ENCODE assay signal across 11 mouse cellular contexts in genomic region chr13:48962519-48962918, GRCm38 (mm10). TPM values are rescaled to one million over a fixed set of nuclear protein-coding genes. Genes with fewer than 3 reads are reported as not detected.
DNase-seq lines count a peak whose midpoint lies in the region; ATAC-seq lines count a peak whose summit lies in the region.
"Had no signal": no experiment of that assay in that cellular context is flagged by ENCODE, and none has a peak within 500 bp of the region (broad histone marks: within the 10 kb centered on the region; RNA-seq: fewer than 3 reads in every experiment).

No protein-coding gene starts in this region.

- H3K4me3 ChIP-seq in erythroblast, embryonic 14.5 days (replicated peaks): peak overlapping the region; percentile 35

- DNase-seq in heart, adult 8-10 months (ENCODE audit: low spot score): peak; percentile 48
- peak; percentile 91 for DNase-seq in large intestine, adult 2 months (ENCODE audit: low read depth, low spot score)
- DNase-seq in monocyte, adult 2 months (ENCODE audit: low read depth in 1 of 2, low spot score in 2 of 2): peak; percentile 41 to 44
- no peak for DNase-seq in adrenal gland, postnatal 25 days
- DNase-seq in right cerebral cortex, postnatal 14 days: no peak
- DNase-seq: cerebellum, postnatal 14 days had no signal

- no peaks in the 10 kb centered on the region for H3K9me3 ChIP-seq in erythroblast, embryonic 14.5 days (ENCODE audit: control insufficient read depth, low read length)

- H3K36me3 ChIP-seq in erythroblast, embryonic 14.5 days (ENCODE audit: control insufficient read depth): peaks cover 58% of the 10 kb centered on the region

- H3K27me3 ChIP-seq in erythroblast, embryonic 14.5 days (ENCODE audit: control insufficient read depth): no peaks in the 10 kb centered on the region

- 3% methylated on average over 3 of the region's 3 CpGs for WGBS in large intestine, adult 2 months

- ATAC-seq in erythroblast, adult 5-6 weeks (replicated peaks; ENCODE audit: low FRiP score, poor library complexity, severe bottlenecking): no peak
- ATAC-seq in cerebellum, adult (ENCODE audit: insufficient number of reproducible peaks, low FRiP score, low TSS enrichment): no peak
- ATAC-seq: activated CD4-positive, CD25-positive, alpha-beta regulatory T cell, adult 4 months; hindbrain, postnatal 0 days had no signal

- H3K4me1 ChIP-seq in erythroblast, embryonic 14.5 days (ENCODE audit: control insufficient read depth): peaks cover 73% of the 10 kb centered on the region

RNA-seq across cellular contexts. Expression of gene Fam120a, which starts 5.3 kb away (rescaled TPM):
- 10.7 and 10.8 TPM in 2 replicates for polyA plus RNA-seq in erythroblast, embryonic 14.5 days (2012)
- total RNA-seq in erythroblast, adult 5-6 weeks (2015; ENCODE audit: low replicate concordance): 66.7 and 81.5 TPM in 2 replicates
- 38.6 and 47.6 TPM in 2 replicates for total RNA-seq in erythroblast, adult 5-6 weeks (2017; ENCODE audit: low replicate concordance)
- total RNA-seq in heart, adult 8-10 months (2022): 100 to 1,000 TPM in 3 of 4 experiments, 10 to 100 TPM in 1; 97.4 to 114 (median 105) TPM
- polyA plus RNA-seq in large intestine, adult 2 months (2012; rRNA removed): 78.1 and 114 TPM in 2 replicates
- 189 TPM in 2 replicates for total RNA-seq in adrenal gland, postnatal 25 days (2021)

Comparison
In these comparisons a context has a peak if more than half of its experiments do, and no peak if none do; other contexts are left out.
1. DNase-seq: peak in heart, adult 8-10 months (single experiment), large intestine, adult 2 months (single experiment) and monocyte, adult 2 months (2 of 2); none in adrenal gland, postnatal 25 days (single experiment) and right cerebral cortex, postnatal 14 days (single experiment).